Mouse (Mus musculus) MN1 (cell line): Measurements from ENCODE around the gene Mpeg1.

ENCODE experiments used
- DNase-seq: peaks from one replicate; pipeline ENCODE4 v3.0.0-alpha.2; 2016; ENCODE audit warnings: low spot score

Gene Mpeg1

DNA sequence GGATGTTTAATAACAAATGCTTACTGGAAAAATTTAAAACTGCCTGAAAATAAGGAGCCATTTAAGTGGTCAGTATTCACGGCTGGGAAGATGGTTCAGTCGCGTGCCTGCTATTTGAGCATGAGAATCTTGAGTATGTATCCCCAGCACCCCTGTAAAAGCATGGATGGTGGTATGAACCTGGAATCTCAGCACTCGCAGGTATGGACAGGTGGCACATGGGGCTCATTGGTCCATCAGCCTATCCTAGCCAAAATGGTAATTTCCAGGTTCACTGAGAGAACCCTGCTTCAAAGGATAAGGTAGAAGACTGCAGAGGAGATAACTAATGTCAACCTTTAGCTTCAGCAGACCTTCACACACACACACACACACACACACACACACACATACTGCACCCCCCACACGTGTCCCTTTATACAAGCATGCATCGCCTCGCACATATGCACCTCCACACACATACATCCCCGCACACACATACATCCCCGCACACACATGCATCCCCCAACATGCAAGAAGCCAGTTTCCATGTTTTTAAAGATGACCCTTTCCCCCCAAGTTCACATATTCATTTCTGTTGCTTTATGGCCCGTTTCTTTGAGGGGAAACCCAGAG lies 5.1 kb downstream of the Mpeg1 start:
- DNase-seq = no peak

DNA sequence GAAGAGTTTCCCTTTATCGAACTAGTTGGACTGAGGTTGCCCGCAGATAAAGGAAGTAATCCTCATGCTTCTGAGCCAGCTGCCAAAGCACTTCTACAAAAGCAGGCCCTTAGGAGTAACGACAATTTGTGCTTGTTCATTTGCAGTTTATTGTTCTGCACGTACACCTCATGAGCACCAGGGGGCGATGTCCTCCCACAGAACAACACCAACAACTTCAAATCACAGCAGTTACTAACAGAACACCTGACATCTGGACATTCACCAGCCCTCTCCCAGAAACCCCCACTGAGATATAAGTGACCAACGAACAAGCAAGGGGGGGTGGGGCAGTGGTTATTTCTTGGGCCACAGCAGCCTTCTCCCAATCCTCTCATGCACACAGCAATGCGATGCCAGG lies 5.6 kb downstream of the Mpeg1 start:
- DNase-seq = peak; percentile 68

DNA sequence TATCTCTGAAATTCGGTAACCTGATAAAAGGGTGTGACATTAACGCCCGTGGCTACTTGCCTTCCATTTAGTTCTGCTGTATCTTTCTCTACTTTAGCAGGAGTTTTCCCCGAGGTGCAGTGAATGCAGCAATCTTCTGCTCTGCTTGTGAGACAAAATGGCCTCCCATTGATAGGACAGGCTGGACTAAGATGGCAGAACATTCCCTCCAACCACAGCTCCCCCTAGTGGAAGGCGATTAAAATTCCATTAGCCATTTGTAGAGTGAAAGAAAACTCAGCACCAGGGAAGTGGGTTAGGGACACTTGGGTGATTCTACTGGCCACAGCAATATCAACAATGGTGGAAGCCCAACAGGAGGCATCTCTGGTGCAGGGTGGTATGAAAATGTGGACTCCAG lies 6.9 kb downstream of the Mpeg1 start:
- peak; percentile 59 for DNase-seq

DNA sequence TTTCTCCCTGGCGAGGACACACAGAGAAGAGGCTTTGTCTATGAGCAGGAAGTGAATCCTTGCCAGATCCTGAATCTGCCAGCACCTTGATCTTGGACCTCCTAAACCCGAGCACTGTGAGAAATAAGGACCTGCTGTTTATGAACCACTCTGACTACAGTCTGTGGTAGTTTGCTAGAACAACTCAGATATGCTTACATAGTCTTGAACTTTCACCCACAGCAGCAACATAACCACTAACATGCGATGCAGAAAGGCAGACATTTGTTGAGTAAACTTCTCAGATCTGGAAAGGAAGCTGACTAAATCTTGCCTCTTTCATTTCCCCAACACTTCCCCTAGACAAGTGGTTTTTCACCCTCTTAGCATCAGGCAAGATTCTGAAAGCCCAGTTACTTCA lies 11.3 kb downstream of the Mpeg1 start:
- no peak for DNase-seq

DNA sequence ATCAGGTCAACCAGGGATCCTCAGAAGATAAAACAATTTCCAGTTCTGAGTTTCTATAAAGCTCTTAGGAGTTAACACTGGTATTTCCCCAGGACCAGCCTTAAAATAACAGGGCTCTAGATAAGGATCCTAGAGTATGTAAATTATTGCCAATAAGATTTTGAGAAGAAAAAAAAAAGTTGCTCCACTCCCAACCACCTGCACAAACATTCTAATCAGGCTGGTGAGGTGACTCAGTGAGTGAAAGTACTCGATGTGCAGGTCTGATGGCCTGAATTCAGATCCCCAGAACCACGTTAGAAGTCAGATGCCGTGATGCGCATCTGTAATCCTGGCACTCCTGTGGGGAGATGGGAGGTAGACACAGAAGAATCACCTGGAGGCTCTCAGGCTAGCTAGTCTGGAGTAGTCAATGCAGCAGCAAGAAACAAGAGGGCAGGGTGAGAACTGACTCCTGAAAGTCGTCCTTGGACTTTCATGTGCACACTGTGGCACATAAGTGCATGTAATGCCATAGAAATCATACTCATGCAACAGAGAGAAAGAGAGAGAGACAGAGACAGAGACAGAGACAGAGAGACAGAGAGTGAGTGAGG lies 11.9 kb downstream of the Mpeg1 start:
- no peak for DNase-seq

DNA sequence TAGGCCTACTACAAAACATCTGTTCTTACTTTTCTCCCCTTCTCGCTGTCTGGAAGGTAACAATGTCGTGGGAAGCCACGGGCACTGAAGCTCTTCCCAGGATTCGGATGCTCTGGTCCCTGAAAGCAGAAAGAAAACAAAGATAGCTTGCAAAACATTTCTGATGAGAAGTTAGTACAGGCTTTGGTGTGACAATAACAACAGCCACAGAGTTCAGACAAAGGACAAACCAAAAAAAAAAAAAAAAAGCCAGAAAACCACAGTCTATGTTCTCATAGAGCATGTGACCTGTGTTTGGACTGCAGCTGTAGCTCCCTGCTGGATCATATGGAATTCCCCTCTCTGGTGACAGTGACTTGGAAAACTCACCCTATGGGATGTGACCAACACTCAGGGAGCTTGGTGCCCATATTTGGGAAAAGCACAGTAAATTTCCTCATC lies 12.6 kb downstream of the Mpeg1 start:
- no peak for DNase-seq

DNA sequence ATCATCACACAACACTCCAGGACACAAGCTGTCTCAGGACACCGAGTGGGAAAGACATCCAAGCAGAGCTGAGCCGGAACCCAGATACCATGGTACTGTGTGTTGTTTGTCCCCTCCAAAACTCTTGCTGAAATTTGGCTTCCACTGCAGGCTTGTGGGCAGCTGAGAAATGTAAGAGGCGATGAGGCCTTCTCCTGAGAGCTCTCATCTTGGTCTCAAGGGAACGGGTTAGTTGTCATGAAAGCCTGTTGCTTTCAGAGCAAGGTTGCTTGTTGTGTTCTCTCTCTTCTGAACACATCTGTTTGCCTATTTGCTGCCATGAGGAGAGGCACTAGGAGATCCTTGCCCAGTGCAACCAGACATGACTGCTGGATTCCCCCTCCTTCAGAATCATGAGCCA lies 13.4 kb downstream of the Mpeg1 start:
- DNase-seq = no peak

DNA sequence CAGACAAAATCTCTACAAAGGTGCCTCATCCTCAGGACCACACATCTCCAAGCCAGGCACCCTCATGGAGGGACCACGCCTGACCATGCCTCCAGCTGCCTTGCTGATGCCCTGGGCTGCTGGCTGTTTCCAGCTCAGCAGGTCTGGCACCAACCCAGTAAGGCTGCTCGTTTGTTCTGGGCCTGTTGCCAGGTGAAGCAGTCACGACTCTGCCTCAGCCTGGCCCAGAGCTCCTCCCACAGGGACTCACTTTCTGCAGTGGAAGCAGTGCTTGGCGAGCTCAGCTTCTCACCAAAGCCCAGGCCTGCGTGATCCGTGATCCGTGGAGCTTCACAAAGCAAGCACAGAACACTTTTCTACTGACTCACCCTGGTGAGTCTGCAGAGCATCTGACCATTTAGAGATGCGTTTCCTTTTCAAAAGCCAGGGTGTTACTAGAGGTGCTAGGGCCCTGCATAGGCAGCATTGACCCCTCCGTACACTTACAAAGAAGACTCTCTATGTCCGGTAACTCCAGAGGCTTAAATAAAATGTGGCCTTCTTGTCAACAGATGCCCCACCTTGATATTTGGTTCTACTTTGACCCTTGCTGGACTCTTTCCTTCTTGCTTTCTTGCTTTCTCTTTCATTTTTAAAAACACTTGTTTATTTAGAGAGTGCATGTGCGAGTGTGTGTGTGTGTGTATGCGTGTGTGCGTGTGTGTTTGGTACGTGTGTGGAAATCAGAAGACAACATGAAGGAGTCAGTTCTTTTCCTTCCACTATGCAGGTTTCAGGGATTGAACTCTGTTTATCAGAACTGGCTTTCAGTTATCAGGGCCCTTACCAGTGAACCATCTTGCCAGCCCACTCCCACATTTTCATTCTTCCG lies 15.0 kb downstream of the Mpeg1 start:
- peak; percentile 92 for DNase-seq

DNA sequence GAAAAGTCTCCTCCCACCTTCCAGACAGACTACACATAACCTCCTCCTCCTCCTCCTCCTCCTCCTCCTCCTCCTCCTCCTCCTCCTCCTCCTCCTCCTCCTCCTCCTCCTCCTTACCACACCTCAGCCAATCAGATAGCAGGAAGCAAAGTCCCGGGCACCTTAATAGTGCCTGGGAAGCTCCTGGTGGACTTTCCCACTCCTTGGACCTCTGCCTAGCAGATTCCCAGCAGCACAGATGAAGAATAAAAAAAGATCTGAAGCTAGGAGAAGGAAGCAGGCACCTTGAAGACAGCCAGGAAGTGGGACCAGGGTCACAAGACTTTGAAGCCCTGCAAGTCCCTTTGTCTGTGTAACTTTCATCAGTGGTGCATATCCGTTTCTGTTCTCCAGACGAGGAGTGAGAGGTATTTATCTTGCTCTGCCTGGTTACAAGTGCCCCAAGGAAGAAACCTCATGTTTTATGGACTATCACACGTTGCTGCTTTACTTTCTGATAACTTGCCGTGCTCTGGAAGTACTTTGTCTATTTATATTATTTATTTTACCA lies 16.2 kb downstream of the Mpeg1 start:
- DNase-seq = no peak

DNA sequence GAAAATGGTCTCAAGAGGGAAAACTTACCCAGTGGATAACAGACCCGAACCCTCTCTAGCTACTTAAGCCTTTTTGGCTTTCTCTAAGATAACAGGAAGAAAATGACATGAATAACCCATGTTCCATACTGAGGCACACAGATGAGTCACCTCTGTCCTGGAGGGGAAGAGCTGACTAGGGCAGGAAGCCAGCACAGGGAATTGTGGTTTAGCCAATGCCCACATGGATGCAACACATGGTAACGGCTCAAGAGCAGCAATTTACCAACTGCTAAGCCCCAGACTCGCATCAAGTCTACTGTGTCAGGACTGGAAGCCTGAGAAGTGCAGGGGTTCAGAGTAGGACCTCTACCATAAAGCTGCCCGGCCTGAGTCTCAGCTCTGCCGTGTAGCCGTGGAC lies 17.8 kb downstream of the Mpeg1 start:
- DNase-seq = peak; percentile 50

DNA sequence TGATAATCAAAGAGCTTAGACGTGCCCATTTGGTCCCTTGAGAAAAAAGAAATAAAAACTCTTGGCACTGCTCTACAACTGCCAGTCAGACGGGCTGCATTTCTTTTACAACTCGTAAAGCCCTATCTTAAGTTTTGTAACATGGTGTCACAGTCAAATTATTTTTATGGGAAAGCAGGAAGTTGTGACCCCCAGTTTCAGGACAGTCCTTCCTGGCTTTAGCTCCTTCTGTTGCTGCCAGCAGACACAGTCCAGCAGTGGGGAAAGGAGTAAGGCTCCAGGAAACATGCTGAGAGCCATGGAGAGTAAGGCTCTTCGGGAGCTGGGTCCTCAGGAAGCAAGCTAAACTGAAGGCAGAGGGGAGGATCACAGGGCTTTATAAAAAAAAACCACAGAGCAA lies 23.2 kb downstream of the Mpeg1 start:
- no peak for DNase-seq

DNA sequence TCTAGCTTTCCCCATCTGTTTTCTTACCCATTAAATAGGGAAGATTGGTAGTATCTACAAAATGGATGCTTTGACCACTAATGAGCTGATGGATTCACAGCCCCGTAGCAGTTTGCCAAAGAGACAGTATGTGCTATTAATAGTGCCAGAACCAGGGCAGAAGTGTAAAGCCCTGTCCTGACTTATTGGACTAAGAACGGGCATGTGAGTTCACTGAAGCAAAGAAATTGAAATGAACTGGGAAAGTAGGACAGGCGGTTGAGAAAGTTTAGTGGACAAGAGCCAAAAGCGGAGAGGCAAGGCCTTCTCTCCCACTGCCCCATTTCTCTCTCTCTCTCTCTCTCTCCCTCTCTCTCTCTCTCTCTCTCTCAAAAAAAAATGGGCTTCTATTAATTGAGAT lies 23.6 kb downstream of the Mpeg1 start:
- no peak for DNase-seq

DNA sequence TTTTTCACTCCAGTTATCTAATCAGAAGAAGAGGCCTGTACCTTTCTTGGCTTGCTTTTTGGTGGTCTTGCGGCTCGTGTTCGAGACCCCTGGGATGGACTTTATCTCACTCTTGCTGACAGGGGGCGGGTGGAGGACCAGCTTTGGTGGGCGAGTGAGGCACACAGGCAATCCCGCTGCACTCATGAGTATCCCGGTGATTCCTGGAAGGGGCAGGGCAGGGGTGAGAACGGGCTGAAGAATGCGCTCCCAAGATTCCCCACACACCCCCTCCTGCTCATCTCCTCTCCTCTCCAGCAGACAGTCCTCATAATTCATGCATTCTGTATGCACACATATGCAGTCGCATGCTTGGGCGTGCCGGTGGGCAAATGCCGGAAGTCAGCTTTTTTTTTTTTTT lies 24.6 kb downstream of the Mpeg1 start:
- DNase-seq = no peak

DNA sequence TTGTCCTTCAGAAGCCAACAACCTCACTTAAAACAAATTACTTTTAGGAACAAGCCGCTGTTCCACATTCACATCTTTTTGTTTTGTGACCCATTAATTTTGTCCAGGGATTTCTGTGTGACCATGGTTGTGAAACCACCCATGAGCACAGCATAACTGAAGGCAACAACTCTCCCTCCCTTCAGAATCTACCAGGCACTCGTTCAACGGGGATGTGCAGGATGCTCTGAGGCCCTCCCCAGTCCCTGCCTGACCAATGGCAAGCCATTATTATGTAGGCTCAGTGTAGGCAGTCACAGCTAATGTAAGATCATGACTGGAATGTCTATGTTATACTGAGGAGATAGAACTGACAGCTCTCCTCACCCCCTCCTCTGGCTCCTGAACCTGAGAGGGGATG lies 25.1 kb downstream of the Mpeg1 start:
- DNase-seq = no peak

DNA sequence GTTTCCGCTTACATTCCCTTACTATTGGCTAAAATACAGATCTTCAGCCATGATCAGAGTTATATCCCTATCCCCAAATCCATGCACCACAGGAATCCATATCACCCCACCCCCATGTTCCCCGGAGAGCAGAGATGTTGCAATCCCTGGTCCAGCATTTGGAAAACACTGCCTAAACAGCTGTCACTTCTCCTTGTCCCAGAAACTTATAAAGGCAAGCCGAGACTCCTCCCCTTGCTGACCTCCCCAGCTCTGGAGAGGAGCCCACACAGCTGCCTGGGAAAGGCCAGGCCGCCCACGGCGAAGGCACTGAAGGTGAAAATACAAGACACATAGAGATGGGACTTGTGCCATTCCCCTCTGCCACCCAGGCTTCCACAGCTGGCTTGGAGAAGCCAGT lies 26.3 kb downstream of the Mpeg1 start:
- no peak for DNase-seq

DNA sequence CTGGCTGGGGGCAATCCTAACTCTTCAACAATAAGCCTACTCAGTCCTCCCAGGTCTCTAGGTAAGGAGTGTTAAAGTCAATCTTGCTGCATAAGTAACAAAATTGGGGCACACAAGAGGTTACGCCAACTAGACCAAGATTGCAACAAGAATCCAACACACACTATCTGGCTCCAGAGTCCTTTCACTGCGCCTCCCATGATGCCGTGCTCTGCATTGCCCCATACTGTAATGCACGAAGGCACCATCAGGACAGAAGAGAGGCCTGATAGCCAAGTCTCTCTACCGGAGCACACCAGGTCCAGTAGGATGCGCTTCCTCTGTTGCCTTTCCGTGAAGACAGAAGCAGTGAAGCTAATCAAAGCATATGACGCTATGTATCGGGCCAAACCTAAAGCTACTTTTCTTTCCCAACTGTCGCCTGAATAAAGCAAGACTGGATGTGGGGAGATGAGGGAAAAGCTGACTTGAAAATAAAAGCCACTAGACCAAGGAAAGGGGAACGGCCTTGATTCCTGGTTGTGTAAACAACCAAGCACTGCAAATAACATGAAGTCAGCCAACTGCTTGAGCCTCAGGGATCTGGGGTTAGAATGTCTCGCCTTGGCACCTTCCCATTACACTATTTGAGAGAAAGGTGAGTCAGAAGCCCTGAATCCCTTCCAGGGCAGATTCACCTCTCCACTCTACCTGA lies 27.1 kb downstream of the Mpeg1 start:
- no peak for DNase-seq

DNA sequence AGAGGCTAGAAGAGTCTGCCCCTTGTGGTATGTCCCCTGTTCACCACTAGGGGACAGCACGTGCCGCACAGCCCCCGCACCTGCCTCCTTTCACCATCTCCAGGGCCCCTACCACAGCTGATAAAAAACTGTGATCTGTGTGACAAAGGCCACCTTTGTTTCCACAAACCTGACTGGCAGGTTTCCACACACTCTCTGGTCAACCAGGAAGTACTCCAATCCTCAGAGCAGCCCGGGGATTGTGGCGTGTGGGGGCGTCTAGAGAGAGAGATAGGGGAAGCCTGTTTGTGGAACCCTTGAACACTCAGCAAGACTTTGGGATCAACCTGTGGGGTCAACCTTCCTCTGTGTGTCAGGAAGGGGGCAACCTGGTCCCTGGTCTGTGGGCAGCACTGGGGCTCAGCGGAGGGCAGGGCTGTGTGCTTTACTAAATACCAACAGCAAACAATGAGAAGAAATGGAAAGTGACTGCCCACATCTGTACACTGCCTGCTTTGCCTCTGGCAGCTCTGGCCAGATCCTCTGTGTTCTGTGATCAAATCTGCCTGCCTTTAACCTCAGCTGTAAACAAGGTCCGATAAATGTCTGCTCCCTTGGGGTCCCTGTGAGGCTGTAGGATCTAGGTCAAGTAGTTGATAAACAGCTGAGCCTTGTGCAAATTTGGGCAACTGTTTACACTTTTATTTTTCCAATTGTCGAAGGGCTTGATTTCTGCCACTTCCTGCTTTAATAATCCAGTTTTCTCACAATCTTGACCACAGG lies 27.8 kb downstream of the Mpeg1 start:
- DNase-seq = no peak

DNA sequence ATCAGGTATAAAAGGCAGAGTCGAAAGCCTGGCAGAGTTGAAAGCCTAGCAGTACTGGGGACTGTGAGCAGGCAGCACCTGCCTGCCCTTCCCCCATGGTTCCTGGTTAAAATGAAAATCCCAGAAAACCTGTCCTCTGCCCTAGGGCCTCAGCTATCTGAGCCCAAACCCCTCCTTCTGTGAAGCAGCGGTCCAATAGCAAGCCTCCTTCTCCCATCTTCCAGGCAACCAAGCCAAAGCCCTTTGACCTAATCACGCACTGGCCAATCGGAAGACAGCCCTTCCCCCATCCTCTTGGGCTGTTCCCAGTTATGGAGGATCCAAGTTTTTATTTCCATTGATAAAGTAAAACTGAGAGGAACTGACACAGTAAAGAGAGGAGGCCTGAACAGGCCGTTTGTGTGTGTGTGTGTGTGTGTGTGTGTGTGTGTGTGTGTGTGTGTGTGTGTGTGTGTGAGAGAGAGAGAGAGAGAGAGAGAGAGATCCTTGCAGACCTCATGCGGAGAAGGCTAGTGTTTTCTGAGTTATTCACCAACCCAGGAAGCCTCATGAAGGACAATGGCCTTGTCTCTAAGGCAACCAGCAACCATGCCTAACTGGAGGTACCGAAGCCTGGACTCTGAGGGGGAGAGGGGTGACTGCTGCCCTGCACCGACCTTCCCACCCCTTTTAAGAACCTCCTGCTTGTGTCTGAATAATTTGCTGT lies 28.5 kb downstream of the Mpeg1 start:
- no peak for DNase-seq

DNA sequence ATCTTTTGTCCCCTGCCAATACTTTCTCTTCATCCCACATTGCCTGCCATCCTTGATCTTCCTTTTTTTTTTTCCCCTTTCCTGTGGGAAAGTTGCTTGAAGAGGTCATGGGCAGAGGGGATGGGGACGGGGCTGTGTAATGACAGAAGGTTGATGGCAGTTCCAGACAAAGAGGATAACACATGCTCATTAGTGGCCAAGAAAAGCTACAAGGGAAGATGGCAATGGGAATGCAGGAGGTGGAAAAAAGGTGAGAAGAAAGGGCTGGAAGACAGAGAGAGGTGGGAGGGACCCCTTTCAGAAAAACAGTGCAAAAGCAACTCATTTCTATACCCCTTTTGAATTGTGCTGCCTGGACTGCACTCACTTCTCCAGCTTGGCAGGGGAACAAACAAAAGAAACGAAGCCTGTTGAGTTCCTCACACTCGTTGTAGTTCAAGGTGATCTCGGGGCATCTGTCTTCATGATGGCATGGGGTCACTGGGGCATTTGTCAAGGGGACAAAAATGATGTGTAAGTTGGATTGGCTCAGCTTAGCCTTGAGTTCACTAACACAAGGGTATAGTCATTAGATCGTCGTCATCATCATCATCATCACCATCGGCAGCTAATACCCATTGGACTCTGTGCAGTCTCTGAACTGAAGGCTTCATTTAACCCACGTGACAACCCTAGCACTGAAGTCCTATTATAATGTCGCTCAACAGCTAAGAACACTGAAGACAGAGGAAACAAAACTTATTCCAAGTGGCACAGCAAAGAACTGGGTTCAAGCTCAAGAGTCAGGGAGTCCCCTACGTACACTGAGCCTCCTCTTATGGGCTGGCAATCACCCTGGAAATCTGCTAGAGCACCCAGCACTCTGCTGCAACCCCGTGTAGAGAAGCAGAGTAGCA lies 29.3 kb downstream of the Mpeg1 start:
- DNase-seq = no peak

DNA sequence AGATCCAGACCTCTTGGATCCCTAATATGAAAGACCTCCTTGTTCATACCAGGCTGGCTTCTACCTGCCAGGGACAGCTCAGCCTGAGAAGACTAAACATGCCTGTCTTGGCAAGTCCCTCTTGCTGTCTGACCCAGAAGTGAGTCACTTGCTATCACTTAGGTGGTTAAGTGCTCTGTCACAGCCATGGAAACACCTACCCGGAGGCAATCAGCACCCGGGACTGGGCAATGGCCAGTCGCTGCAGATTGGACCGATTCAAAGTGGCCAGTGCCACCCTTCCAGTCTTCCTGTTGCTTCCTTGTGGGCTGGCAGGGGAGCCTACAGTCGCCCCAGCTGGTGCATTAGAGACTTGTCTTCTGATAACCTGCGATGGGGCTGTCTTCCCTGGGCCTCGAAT lies 31.1 kb downstream of the Mpeg1 start:
- no peak for DNase-seq
